21 mouse cellular contexts compared by ENCODE assay signal in the genomic region with DNA sequence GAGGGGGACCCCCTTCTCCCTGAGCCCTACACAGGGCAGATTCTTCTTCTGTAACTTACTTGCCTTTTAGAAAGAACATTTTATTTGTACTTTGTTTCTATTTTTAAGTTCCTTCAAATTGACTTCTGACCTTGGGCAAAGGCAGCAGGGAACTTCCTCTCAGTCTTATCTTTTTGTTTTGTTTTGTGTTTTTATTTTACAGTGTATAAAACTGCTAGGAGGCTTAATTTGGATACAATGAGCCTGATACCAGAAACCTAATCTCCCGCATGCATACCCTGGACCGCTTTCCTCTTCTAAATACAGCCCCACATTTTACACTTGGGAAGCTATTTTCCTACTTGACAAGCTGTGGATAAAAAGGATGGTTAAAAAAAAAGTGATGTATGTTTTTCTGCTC. TPM values are rescaled to one million over a fixed set of nuclear protein-coding genes. Genes with fewer than 3 reads are reported as not detected.
A peak's percentile ranks its signal among the peaks of the same experiment; 100 is the strongest.
DNase-seq lines count a peak whose midpoint lies in the region; ATAC-seq lines count a peak whose summit lies in the region.
"Had no signal": no experiment of that assay in that cellular context is flagged by ENCODE, and none has a peak within 500 bp of the region (broad histone marks: within the 10 kb centered on the region; RNA-seq: fewer than 3 reads in every experiment).

No protein-coding gene starts in this region.

- DNase-seq in heart, adult 11 months = peak; percentile 39
- DNase-seq in heart, postnatal 25 days (ENCODE audit: low spot score) = no peak
- peak; percentile 53 for DNase-seq in midbrain, embryonic 11.5 days (ENCODE audit: low spot score, missing footprints)
- DNase-seq in midbrain, embryonic 14.5 days = no peak
- DNase-seq: adrenal gland, adult 2 months; adrenal gland, adult 8-10 months; adrenal gland, postnatal 10 days; adrenal gland, postnatal 14 days; adrenal gland, postnatal 25 days; adrenal gland, postnatal 36 days; B cell, adult 2 months; cerebellum, adult 11 months; cerebellum, adult 11-12 months; cerebellum, adult 18-20 months had no signal

- no peaks in the 10 kb centered on the region for H3K4me1 ChIP-seq in midbrain, embryonic 11.5 days (ENCODE audit: control insufficient read depth, insufficient read depth, low read length)
- H3K4me1 ChIP-seq in midbrain, embryonic 14.5 days (ENCODE audit: control insufficient read depth, insufficient read depth, low read length) = no peaks in the 10 kb centered on the region

- 94% methylated on average over 2 of the region's 2 CpGs for WGBS in midbrain, embryonic 11.5 days
- WGBS in midbrain, embryonic 14.5 days = 74% methylated on average over 2 of the region's 2 CpGs

- H3K27ac ChIP-seq in midbrain, embryonic 11.5 days (ENCODE audit: low read depth, low read length) = no peak overlapping the region
- no peak overlapping the region for H3K27ac ChIP-seq in midbrain, embryonic 14.5 days (replicated peaks; ENCODE audit: low read depth, low read length)

- no peak overlapping the region for H3K4me3 ChIP-seq in midbrain, embryonic 11.5 days (ENCODE audit: low read depth, low read length)
- no peak overlapping the region for H3K4me3 ChIP-seq in midbrain, embryonic 14.5 days (replicated peaks; ENCODE audit: low read depth, low read length)

- no peaks in the 10 kb centered on the region for H3K36me3 ChIP-seq in midbrain, embryonic 11.5 days (ENCODE audit: control insufficient read depth, insufficient read depth, low read length)
- no peaks in the 10 kb centered on the region for H3K36me3 ChIP-seq in midbrain, embryonic 14.5 days (ENCODE audit: control insufficient read depth, insufficient read depth, low read length)
- H3K36me3 ChIP-seq: G1E had no signal

- H3K9ac ChIP-seq in midbrain, embryonic 11.5 days (ENCODE audit: low read length) = no peak overlapping the region
- no peak overlapping the region for H3K9ac ChIP-seq in midbrain, embryonic 14.5 days (replicated peaks; ENCODE audit: low read length)

- no peaks in the 10 kb centered on the region for H3K27me3 ChIP-seq in midbrain, embryonic 11.5 days (ENCODE audit: control insufficient read depth, insufficient read depth, low read length)
- H3K27me3 ChIP-seq in midbrain, embryonic 14.5 days (ENCODE audit: control insufficient read depth, insufficient read depth, low read length) = no peaks in the 10 kb centered on the region
- H3K27me3 ChIP-seq: CH12.LX, Patski had no signal

- no peak overlapping the region for H3K4me2 ChIP-seq in midbrain, embryonic 11.5 days
- no peak overlapping the region for H3K4me2 ChIP-seq in midbrain, embryonic 14.5 days (ENCODE audit: low read length)

- intact Hi-C loops in heart, postnatal 25 days (cut with DNase I) = no loop called here

- no peak for ATAC-seq in midbrain, embryonic 11.5 days (ENCODE audit: low FRiP score)
- no peak for ATAC-seq in midbrain, embryonic 14.5 days (ENCODE audit: low FRiP score, low TSS enrichment)
- ATAC-seq: activated CD4-positive, CD25-positive, alpha-beta regulatory T cell, adult 4 months; CD4-positive, CD25-positive, alpha-beta regulatory T cell, adult 4 months; Patski had no signal

- no peaks in the 10 kb centered on the region for H3K9me3 ChIP-seq in midbrain, embryonic 11.5 days (ENCODE audit: control insufficient read depth, low read length)
- no peaks in the 10 kb centered on the region for H3K9me3 ChIP-seq in midbrain, embryonic 14.5 days (ENCODE audit: control insufficient read depth, low read length)

RNA-seq across cellular contexts. Expression of gene Sall1, which starts 35.2 kb away (rescaled TPM):
- 1 to 10 TPM; 1.3 to 1.5 TPM for total RNA-seq in heart, postnatal 25 days (2021)
- 17.0 and 17.1 TPM in 2 replicates for polyA plus RNA-seq in midbrain, embryonic 11.5 days (2014; fragmentation: Nextera tagmentation; extraction: Ambion mirVana)
- 7.7 and 9.2 TPM in 2 replicates for polyA plus RNA-seq in midbrain, embryonic 14.5 days (2014; fragmentation: Nextera tagmentation; extraction: Ambion mirVana)
- total RNA-seq: adrenal gland, postnatal 25 days; adrenal gland, postnatal 36 days; CH12.LX; MEL had no signal
- polyA plus RNA-seq: activated CD4-positive, CD25-positive, alpha-beta regulatory T cell, adult 4 months; adrenal gland, adult 2 months; C2C12; CD4-positive, CD25-positive, alpha-beta regulatory T cell, adult 4 months; G1E had no signal

Comparison
In these comparisons a context has a peak if more than half of its experiments do, and no peak if none do; other contexts are left out.
1. DNase-seq: peak in heart, adult 11 months (single experiment) and midbrain, embryonic 11.5 days (single experiment); none in heart, postnatal 25 days (single experiment) and midbrain, embryonic 14.5 days (single experiment).